Mouse (Mus musculus): Measurements from ENCODE around the gene Adam1b. TPM values are rescaled to one million over a fixed set of nuclear protein-coding genes. Genes with fewer than 3 reads are reported as not detected.
"Not testable (repeated sequence)": the region's sequence is repeated elsewhere in the genome, so short reads cannot be mapped to it uniquely, and the experiment has no call there.

Adam1b gene
- total RNA-seq (2021), result under 1 TPM in 1 of 2 experiments, not detected in 1; 0.10 TPM

DNA sequence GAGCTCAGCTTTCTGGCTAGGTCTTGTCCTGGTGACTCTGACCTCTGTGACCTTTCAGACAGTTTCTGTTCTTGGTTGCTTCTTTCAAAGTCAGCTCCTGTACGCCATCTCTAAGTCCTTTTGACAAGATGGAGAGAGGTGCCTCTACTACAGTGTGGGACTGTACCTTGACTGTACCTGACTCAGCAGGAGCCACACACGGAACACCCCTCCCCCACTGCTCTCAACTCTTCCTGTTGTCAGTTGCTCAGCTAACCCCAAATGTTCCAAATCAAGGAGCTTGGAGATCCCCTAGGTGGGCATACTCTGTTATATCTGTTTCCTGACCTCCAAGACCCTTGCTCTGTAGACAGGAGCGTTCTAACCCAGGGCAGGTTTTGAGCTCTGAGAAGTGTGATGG, at the start of gene Adam1b:
Adam1b (minus strand) TSS at position 205 of the 400 bp plus-strand sequence.
- no peak for DNase-seq (ENCODE audit: low spot score in 2 of 2)
- intact Hi-C loops (cut with DNase I), result no loop called here

- intact Hi-C loops (cut with DNase I), result loop anchor here (5.0 kb wide), 1 partner anchor 43 kb away; the partner anchor contains the start of gene Aldh2
- no peak for DNase-seq (ENCODE audit: low spot score in 2 of 2)
Measured at GRCm38 (mm10) chr5:121549196-121549595, 46.0 kb upstream of the Adam1b start.

- DNase-seq (ENCODE audit: low spot score in 2 of 2), result no peak
- intact Hi-C loops (cut with DNase I), result loop anchor here (2.0 to 5.0 kb wide), 2 partner anchors 45 to 58 kb away; partner anchors contain the start of gene Aldh2
Measured at GRCm38 (mm10) chr5:121547084-121547483, 43.8 kb upstream of the Adam1b start.

DNA sequence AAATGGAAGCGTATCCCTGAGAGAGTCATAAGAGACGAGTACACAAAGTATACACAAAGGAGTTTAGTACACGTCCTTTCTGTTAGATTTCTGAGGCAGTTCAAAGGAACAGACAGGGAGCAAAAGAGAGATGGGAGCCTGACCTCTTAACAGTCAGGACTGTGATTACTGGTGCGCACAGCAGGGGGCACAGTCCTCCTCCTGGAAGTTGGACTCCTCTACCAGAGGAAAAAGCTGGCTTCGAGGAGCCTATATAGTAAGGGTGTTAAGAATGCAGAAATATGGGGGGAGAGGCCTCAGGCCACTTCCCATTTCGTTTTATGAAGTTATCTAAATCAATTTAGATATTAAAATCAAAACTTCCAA, 43.3 kb upstream of the Adam1b start:
- intact Hi-C loops (cut with DNase I), result loop anchor here (2.0 to 5.0 kb wide), 2 partner anchors 46 to 58 kb away; partner anchors contain the start of gene Aldh2

DNA sequence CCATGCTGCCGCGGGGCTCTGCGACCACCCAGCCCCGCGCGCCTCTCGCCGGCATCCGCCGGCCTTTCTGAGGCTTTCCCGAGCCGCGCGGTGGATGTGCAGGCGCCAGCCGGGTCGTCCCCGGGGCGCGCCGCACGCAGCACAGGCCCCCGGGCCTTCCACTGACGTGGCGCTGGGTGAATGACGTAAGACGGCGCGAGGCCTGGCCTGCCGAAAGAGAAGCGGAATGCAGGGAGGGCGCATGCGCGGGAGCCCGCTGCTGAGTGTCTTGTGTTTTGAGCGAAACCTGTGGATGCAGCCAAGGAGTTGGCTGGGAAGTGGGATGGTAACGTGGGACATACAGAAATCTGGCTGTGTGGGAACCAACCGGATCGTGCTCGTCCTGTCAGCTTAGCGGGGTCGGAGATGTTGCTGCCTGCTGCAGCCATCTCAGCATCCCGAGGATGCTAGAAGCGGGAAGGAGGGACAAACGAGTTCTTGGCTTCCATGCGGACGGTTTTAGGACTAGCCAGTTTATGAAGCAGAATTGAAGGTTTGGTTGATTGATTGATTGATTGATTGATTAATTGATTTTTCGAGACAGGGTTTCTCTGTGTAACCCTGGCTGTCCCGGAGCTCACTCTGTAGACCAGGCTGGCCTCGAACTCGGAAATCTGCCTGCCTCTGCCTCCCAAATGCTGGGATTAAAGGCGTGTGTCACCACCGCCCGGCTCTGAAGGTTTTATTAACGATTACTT, 42.7 kb upstream of the Adam1b start, which contains the start of gene Mapkapk5:
Mapkapk5 (minus strand) TSS at position 113 of the 737 bp plus-strand sequence.
- intact Hi-C loops (cut with DNase I), result loop anchor here (2.0 to 5.0 kb wide), 2 partner anchors 46 to 59 kb away; partner anchors contain the start of gene Aldh2

More for the DNA sequence above, 43.3 kb upstream of the Adam1b start:
- DNase-seq (ENCODE audit: low spot score in 2 of 2), result peak; percentile 25 to 29

GRCm38 (mm10) chr5:121544910-121545792, 41.9 kb upstream of the Adam1b start, which contains the start of the genes Adam1a and Gm42878:
Gene Adam1a, minus strand, starts transcription at chr5:121545482.
Gene Gm42878, minus strand, starts transcription at chr5:121545482.
- intact Hi-C loops (cut with DNase I), result loop anchor here (5.0 kb wide), 1 partner anchor 47 kb away; the partner anchor contains the start of gene Aldh2
- DNase-seq (ENCODE audit: low spot score in 2 of 2), result no peak

More for the DNA sequence above, 42.7 kb upstream of the Adam1b start, which contains the start of gene Mapkapk5:
- peak; percentile 98 to 99 for DNase-seq (ENCODE audit: low spot score in 2 of 2)

DNA sequence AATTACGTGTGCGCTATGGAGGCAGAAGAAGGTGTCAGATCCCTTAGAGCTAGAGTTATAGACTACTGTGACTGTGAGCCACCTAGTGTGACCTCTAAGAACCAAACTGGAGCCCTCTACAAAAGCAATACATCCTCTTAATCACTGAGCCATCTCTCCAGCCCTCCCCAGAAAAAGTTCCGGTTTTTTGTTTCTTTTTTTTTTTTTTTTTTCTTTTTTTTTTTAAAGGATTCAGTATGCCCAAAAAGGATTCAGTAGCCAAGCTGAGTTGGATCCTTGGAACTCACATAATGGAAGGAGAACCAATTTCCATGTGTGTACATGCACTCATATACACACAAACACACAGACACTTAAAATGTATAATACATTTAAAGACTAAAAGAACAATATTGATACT, 40.1 kb upstream of the Adam1b start:
- no peak for DNase-seq (ENCODE audit: low spot score in 2 of 2)
- intact Hi-C loops (cut with DNase I), result no loop called here

DNA sequence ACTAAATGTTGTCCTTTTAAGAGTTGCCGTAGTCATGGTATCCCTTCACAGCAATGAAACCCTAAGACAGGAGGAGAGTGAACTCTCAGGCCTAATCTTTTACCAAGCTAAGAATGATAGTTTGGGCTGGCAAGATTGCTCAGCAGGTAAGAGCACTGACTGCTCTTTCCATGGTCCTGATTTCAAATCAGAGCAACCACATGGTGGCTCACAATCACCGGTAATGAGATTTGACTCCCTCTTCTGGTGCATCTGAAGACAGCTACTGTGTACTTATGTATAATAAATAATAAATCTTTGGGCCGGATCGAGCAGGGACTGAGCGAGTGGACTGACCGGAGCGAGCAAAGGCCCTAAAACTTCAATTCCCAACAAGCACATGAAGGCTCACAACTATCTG, 38.0 kb upstream of the Adam1b start:
- no peak for DNase-seq (ENCODE audit: low spot score in 2 of 2)
- intact Hi-C loops (cut with DNase I), result no loop called here

DNA sequence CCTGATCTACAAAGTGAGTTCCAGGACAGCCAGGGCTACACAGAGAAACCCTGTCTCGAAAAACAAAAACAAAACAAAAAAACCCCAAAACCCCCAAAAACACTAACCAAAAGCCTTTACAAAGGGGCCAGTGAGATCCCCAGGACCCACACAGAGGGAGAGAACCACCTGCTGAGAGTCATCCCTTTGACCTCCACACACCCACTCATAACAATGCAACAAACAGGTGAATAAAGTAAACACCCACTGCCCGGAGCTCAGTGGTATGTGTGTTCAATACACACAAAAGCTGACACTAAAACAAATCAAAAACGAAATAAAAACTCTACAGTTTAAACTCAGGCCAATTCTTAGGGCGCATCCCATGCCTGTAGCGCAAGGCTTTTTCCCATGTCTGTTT, 36.8 kb upstream of the Adam1b start:
- intact Hi-C loops (cut with DNase I), result no loop called here
- no peak for DNase-seq (ENCODE audit: low spot score in 2 of 2)

DNA sequence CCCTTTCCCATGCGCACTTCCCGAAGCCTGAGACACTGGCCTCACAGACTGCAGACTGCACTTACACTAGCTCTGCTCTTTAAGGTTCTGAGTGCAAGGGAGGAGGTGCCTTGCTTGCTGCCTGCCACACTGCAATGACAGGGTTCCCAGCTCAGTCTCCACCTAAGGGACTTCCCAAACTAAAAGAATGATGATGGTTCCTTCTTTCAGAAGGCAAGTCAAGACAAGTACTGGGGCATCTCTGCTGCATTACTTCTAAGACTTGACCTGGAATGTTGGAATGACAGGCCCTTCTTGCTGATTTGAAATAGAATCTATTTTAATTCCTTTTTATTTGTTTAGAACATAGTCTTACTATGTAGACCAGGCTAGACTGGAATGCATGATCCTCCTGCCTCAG, 34.4 kb upstream of the Adam1b start:
- intact Hi-C loops (cut with DNase I), result no loop called here
- no peak for DNase-seq (ENCODE audit: low spot score in 2 of 2)

GRCm38 (mm10) chr5:121536921-121537555, 33.8 kb upstream of the Adam1b start:
- intact Hi-C loops (cut with DNase I), result no loop called here
- DNase-seq (ENCODE audit: low spot score in 2 of 2), result no peak

DNA sequence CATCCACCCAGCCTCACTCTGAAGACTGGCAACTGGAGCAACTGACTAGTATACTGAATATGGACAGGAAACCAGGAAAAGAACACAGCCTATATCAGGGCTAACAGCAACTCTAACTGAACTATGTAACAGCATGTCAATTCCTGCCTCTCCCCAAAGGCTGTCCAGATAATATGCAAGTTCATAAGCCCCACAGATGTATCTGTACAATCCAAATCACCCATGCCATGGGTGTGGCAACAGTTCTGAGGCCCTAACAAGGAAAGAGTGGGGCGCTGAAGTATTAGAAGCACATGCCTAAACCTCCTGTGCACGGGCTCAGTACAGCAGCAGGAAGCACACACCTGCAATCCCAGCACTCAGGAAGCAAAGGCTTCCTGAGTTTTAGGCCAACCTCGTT, 31.9 kb upstream of the Adam1b start:
- intact Hi-C loops (cut with DNase I), result no loop called here
- no peak for DNase-seq (ENCODE audit: low spot score in 2 of 2)

GRCm38 (mm10) chr5:121534521-121534920, 31.3 kb upstream of the Adam1b start:
- intact Hi-C loops (cut with DNase I), result no loop called here
- DNase-seq (ENCODE audit: low spot score in 2 of 2), result no peak

DNA sequence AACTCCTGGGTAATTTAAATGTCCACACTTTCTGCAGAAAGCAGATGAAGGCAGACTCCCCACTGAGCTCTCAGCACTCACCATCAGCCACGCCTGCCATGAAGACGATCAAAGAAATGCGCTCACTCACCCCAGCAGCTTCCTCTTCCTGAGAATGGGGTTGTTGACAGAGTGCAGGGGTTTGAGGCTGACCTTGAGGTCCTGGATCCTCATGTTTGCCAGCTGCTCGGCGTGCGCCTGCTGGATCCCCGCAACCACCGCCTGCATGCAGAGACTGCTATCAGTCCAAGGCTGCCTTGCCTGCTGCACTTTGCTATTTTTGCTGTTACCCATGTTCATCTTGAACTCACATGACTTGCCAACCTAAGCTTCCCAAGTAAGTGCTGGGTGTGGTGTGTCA, 23.7 kb upstream of the Adam1b start:
- DNase-seq (ENCODE audit: low spot score in 2 of 2), result no peak

GRCm38 (mm10) chr5:121526526-121526925, 23.3 kb upstream of the Adam1b start:
- intact Hi-C loops (cut with DNase I), result no loop called here
- no peak for DNase-seq (ENCODE audit: low spot score in 2 of 2)

More for the DNA sequence above, 23.7 kb upstream of the Adam1b start:
- intact Hi-C loops (cut with DNase I), result no loop called here

DNA sequence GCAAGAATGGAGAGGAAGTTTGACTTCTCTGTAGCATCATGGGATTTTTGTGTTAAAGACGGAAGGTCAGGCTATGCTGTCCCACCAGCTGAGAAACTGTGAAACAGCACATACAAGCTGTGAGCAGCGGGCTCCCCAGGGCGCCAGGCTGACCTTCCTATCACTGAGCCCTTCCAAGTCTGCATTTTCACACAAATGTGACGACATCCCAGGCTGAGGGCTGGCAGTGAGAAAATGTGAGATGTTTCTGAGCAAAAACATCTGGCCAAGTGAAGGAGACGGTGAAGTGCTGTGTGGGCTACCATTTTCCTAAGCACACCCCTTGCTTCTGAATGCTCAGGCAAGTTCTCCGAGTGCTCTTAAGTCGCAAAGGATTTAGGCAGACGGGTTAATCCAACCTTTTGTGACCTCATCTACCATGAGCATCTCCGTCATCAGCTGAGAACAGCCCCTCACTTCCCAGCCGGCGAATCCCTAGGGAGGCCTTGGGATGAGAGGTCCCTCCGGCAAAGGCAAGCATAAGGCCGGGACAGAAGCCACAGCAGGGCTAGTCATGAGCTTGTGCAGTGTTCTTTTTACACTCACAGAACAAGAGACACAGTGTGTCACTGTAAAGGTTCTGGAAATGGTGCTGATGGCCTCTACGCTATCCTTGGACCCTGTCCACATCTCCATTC, 22.7 kb upstream of the Adam1b start:
- intact Hi-C loops (cut with DNase I), result no loop called here
- DNase-seq (ENCODE audit: low spot score in 2 of 2), result no peak

DNA sequence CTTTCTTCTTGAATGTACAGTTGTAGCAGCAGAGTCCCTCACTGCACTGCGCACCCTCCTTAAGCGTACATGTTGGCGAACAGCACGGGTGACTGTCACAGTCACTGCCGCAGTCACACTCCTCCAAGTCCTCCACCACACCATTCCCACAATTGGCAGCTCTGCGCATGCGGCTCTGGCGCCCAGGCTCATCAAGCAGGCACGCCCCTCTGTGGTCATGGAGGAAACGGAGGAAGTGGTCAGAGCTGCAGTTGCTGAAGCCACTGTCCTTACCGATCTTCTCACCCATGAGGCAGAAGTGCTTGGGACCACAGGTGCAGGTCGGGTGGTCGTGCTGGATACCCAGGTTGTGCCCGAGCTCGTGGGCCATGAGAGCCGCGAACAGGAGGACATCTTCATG, 16.5 kb upstream of the Adam1b start:
- DNase-seq (ENCODE audit: low spot score in 2 of 2); intact Hi-C loops (cut with DNase I): not testable (repeated sequence)

DNA sequence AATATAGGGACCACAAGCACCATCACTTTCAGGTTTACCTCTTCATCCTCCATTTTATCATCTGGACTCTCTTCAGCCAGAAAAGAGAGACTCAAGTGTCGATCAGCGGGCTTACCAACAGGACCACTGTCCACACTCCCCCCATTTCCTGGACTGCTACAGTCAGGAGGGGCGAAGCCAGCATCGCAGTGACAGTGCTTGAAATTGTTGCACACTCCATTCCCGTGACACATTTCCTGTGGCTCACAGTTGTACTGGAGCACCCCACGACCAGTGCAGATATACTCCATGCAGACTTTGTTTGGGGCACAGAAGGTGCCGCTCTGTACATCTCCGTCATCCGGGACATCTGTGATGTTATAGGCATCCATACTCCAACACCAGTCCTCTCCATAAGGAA, 15.7 kb upstream of the Adam1b start:
- intact Hi-C loops (cut with DNase I), result no loop called here
- no peak for DNase-seq (ENCODE audit: low spot score in 2 of 2)

DNA sequence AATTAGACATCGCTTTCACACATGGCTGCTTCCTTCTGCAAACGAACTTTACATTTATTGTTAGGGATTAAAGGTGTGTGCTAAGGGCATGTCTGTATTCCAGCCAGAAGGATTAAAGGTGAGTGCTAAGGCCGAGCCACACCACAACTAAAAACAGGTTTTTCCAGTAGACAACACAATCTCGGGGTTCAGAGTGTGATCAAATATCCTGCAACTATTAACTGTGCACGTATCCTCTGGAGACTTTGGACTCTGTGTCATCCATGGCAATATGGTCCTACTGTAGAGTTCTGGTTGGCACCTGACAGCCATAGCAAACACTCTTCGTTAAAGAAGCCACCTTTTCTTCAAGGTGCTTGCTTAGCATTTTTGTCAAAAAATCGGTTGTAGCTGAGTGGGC, 6.8 kb upstream of the Adam1b start:
- intact Hi-C loops (cut with DNase I), result no loop called here
- DNase-seq (ENCODE audit: low spot score in 2 of 2), result no peak
